Mouse (Mus musculus): ENCODE measurements around the gene Atcay. TPM values are rescaled to one million over a fixed set of nuclear protein-coding genes. Genes with fewer than 3 reads are reported as not detected.
A peak's percentile ranks its signal among the peaks of the same experiment; 100 is the strongest.

The Atcay gene
- polyA plus RNA-seq, 1 experiment = not detected

DNA sequence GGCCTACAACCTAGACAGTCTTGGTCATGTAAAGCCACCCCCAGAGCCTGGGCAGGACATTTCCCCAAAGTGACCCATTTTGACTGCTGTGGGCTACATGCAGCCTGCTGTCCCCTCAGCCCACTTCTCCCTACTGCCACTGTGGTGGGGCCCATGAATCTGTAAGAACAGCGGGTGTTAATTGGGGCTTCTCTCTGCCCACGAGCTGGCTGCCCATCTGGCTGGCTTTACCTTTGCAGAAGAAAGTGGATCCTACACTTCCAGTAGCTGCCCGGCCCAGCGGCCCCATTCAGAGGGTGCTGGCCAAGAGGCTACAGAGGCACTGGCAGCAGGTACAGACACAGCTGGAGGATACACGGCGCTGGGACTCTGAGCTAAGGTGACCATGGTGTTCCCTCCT, 14.5 kb upstream of the Atcay start:
- TF ChIP-seq CTCF (IDR thresholded peaks at IDR 0.05; ENCODE audit: insufficient read depth, low read depth, low read length) (no peak), POLR2A (IDR thresholded peaks at IDR 0.05; ENCODE audit: insufficient read depth, low read depth, low read length) (no peak)
- WGBS = 87% methylated on average over 6 of the region's 6 CpGs
- no peak overlapping the region for H3K27ac ChIP-seq (ENCODE audit: insufficient read depth, low read depth, low read length)
- H3K4me1 ChIP-seq (ENCODE audit: control insufficient read depth, insufficient read depth, low read length) = peaks cover 11% of the 10 kb centered on the region
- H3K4me3 ChIP-seq (ENCODE audit: insufficient read depth, low read depth, low read length) = no peak overlapping the region

DNA sequence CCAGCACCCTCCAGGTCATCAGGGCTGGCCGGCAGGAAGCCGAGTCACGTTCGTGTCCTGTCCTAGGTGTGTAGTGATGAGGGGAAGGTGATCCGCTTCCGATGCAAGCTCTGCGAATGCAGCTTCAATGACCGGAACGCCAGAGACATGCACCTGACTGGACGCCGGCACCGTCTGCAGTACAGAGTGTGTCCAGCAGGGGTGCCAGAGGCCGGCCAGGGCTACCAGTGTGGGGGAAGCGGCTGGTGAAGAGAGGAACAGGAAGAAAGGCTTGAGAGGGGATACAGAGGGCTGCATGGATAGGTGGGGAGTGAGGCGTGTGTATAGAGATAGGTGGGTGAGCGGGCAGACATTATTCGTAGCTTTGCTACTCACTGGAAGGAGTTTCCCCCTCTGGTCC, 14.0 kb upstream of the Atcay start:
- 9% methylated on average over 17 of the region's 17 CpGs for WGBS

GRCm38 (mm10) chr10:81244146-81244545, 13.5 kb upstream of the Atcay start:
- TF ChIP-seq POLR2A (IDR thresholded peaks at IDR 0.05; ENCODE audit: insufficient read depth, low read depth, low read length) = no peak
- no peak for TF ChIP-seq CTCF (IDR thresholded peaks at IDR 0.05; ENCODE audit: insufficient read depth, low read depth, low read length)
- Histone ChIP-seq H3K4me1 (ENCODE audit: control insufficient read depth, insufficient read depth, low read length) (peaks cover 11% of the 10 kb centered on the region), H3K4me3 (ENCODE audit: insufficient read depth, low read depth, low read length) (no peak overlapping the region), H3K27ac (ENCODE audit: insufficient read depth, low read depth, low read length) (no peak overlapping the region)
- WGBS = 90% methylated on average over 4 of the region's 4 CpGs

More for the DNA sequence above, 14.0 kb upstream of the Atcay start:
- peaks cover 11% of the 10 kb centered on the region for H3K4me1 ChIP-seq (ENCODE audit: control insufficient read depth, insufficient read depth, low read length)
- H3K4me3 ChIP-seq (ENCODE audit: insufficient read depth, low read depth, low read length) = no peak overlapping the region
- TF ChIP-seq POLR2A (IDR thresholded peaks at IDR 0.05; ENCODE audit: insufficient read depth, low read depth, low read length) (no peak), CTCF (IDR thresholded peaks at IDR 0.05; ENCODE audit: insufficient read depth, low read depth, low read length) (peak; percentile 74)
- H3K27ac ChIP-seq (ENCODE audit: insufficient read depth, low read depth, low read length) = no peak overlapping the region

- peaks cover 23% of the 10 kb centered on the region for H3K4me1 ChIP-seq (ENCODE audit: control insufficient read depth, insufficient read depth, low read length)
- H3K27ac ChIP-seq (ENCODE audit: insufficient read depth, low read depth, low read length) = no peak overlapping the region
- no peak for TF ChIP-seq POLR2A (IDR thresholded peaks at IDR 0.05; ENCODE audit: insufficient read depth, low read depth, low read length)
- no peak for TF ChIP-seq CTCF (IDR thresholded peaks at IDR 0.05; ENCODE audit: insufficient read depth, low read depth, low read length)
- no peak overlapping the region for H3K4me3 ChIP-seq (ENCODE audit: insufficient read depth, low read depth, low read length)
- WGBS = 93% methylated on average over 16 of the region's 16 CpGs
Observed at GRCm38 (mm10) chr10:81242021-81242420, 11.4 kb upstream of the Atcay start.

GRCm38 (mm10) chr10:81240876-81241275, 10.2 kb upstream of the Atcay start:
- 23% methylated on average over 13 of the region's 13 CpGs for WGBS

GRCm38 (mm10) chr10:81238618-81239017, 8.0 kb upstream of the Atcay start:
- Histone ChIP-seq H3K27ac (ENCODE audit: insufficient read depth, low read depth, low read length) (no peak overlapping the region), H3K4me1 (ENCODE audit: control insufficient read depth, insufficient read depth, low read length) (peaks cover 26% of the 10 kb centered on the region), H3K4me3 (ENCODE audit: insufficient read depth, low read depth, low read length) (no peak overlapping the region)
- TF ChIP-seq POLR2A (IDR thresholded peaks at IDR 0.05; ENCODE audit: insufficient read depth, low read depth, low read length) = no peak
- WGBS = 84% methylated on average over 2 of the region's 2 CpGs

More at GRCm38 (mm10) chr10:81240876-81241275, 10.2 kb upstream of the Atcay start:
- peak; percentile 55 for TF ChIP-seq CTCF (IDR thresholded peaks at IDR 0.05; ENCODE audit: insufficient read depth, low read depth, low read length)
- no peak for TF ChIP-seq POLR2A (IDR thresholded peaks at IDR 0.05; ENCODE audit: insufficient read depth, low read depth, low read length)
- H3K27ac ChIP-seq (ENCODE audit: insufficient read depth, low read depth, low read length) = no peak overlapping the region
- peaks cover 31% of the 10 kb centered on the region for H3K4me1 ChIP-seq (ENCODE audit: control insufficient read depth, insufficient read depth, low read length)
- H3K4me3 ChIP-seq (ENCODE audit: insufficient read depth, low read depth, low read length) = no peak overlapping the region

- WGBS = 71% methylated on average over 12 of the region's 12 CpGs
Observed at GRCm38 (mm10) chr10:81236471-81237268, 6.0 kb upstream of the Atcay start.

DNA sequence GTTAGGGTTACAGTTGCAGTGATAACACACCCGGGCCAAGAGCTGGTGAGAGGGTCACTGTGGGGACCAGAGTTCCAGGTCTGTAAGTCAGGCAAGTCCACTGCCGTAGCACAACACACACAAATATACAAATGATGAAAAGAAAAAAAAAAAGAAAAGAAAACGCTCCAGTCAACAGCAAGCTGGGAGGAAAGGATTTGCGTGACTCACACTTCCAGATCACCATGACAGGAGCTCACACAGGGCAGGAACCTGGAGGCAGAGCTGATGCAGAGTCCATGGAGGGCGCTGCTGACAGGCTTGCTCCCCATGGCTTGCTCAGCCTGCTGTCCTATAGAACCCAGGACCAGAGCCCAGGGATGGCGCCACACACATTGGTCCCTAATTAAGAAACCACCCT, 3.6 kb upstream of the Atcay start:
- H3K4me3 ChIP-seq (ENCODE audit: insufficient read depth, low read depth, low read length) = no peak overlapping the region
- H3K27ac ChIP-seq (ENCODE audit: insufficient read depth, low read depth, low read length) = no peak overlapping the region
- H3K4me1 ChIP-seq (ENCODE audit: control insufficient read depth, insufficient read depth, low read length) = peaks cover 40% of the 10 kb centered on the region
- 50% methylated on average over 6 of the region's 6 CpGs for WGBS
- no peak for TF ChIP-seq CTCF (IDR thresholded peaks at IDR 0.05; ENCODE audit: insufficient read depth, low read depth, low read length)
- TF ChIP-seq POLR2A (IDR thresholded peaks at IDR 0.05; ENCODE audit: insufficient read depth, low read depth, low read length) = no peak

More at GRCm38 (mm10) chr10:81236471-81237268, 6.0 kb upstream of the Atcay start:
- H3K27ac ChIP-seq (ENCODE audit: insufficient read depth, low read depth, low read length) = no peak overlapping the region
- TF ChIP-seq CTCF (IDR thresholded peaks at IDR 0.05; ENCODE audit: insufficient read depth, low read depth, low read length) = no peak
- TF ChIP-seq POLR2A (IDR thresholded peaks at IDR 0.05; ENCODE audit: insufficient read depth, low read depth, low read length) = no peak
- no peak overlapping the region for H3K4me3 ChIP-seq (ENCODE audit: insufficient read depth, low read depth, low read length)
- peaks cover 33% of the 10 kb centered on the region for H3K4me1 ChIP-seq (ENCODE audit: control insufficient read depth, insufficient read depth, low read length)

GRCm38 (mm10) chr10:81233226-81233585, 2.6 kb upstream of the Atcay start:
- peak overlapping the region; percentile 37; the same call in 1 of the 2 replicates for H3K27ac ChIP-seq (ENCODE audit: insufficient read depth, low read depth, low read length)
- TF ChIP-seq POLR2A (IDR thresholded peaks at IDR 0.05; ENCODE audit: insufficient read depth, low read depth, low read length) = no peak
- no peak for TF ChIP-seq CTCF (IDR thresholded peaks at IDR 0.05; ENCODE audit: insufficient read depth, low read depth, low read length)
- WGBS = under 1% methylated on average over 25 of the region's 28 CpGs

More at GRCm38 (mm10) chr10:81233226-81233585, 2.6 kb upstream of the Atcay start:
- Histone ChIP-seq H3K4me3 (ENCODE audit: insufficient read depth, low read depth, low read length) (peak overlapping the region; percentile 55), H3K4me1 (ENCODE audit: control insufficient read depth, insufficient read depth, low read length) (peaks cover 44% of the 10 kb centered on the region)
